Mouse (Mus musculus): ENCODE results near the gene Pabpc4. TPM values are rescaled to one million over a fixed set of nuclear protein-coding genes. Genes with fewer than 3 reads are reported as not detected.

The Pabpc4 gene
- total and polyA plus RNA-seq, 3 experiments: 206 to 444 (median 318) TPM

GRCm38 (mm10) chr4:123227707-123228106 is 34.4 kb upstream of the Pabpc4 start:
- Histone ChIP-seq H3K4me2 (ENCODE audit: insufficient read depth, low read depth, poor library complexity, severe bottlenecking) (no peak overlapping the region), H3K4me1 (ENCODE audit: control insufficient read depth in 1 of 2, insufficient read depth in 2 of 2) (peaks cover 16 to 40% of the 10 kb centered on the region in 2 experiments), H3K27ac (ENCODE audit: insufficient read depth, low read depth) (no peak overlapping the region), H3K27me3 (replicated peaks) (peaks cover 70% of the 10 kb centered on the region), H3K4me3 (replicated peaks in 1 of 3; ENCODE audit: low read depth in 2 of 3, low read length in 2 of 3, poor library complexity in 1 of 3) (no peak overlapping the region), H3K9ac (ENCODE audit: insufficient read depth, low read depth) (no peak overlapping the region), H3K36me3 (replicated peaks in 1 of 2; ENCODE audit: control insufficient read depth in 1 of 2, insufficient read depth in 1 of 2, low read length in 1 of 2) (no peaks in the 10 kb centered on the region), H3K9me3 (replicated peaks; ENCODE audit: low read length) (peaks cover 3% of the 10 kb centered on the region), H3K79me2 (replicated peaks; ENCODE audit: control insufficient read depth, extremely low read depth, insufficient read depth, poor library complexity, severe bottlenecking) (no peaks in the 10 kb centered on the region)
- DNase-seq (ENCODE audit: extremely low read depth): no peak
- dilution Hi-C loops (cut with MboI; ENCODE audit: extremely low pct_ligation_motif_present, extremely low pct_unique_long_range_greater_than_20kb, low sequenced_read_pairs) (no loop called here), in situ Hi-C loops (cut with MboI; ENCODE audit: low pct_ligation_motif_present, low pct_unique_long_range_greater_than_20kb, low sequenced_read_pairs) (no loop called here)
- no peak for TF ChIP-seq SMC3 (IDR thresholded peaks at IDR 0.05; ENCODE audit: low read depth, low read length)
- no peak for TF ChIP-seq POLR2A (IDR thresholded peaks at IDR 0.05; ENCODE audit: low read depth, low read length)
- TF ChIP-seq SIN3A (IDR thresholded peaks at IDR 0.05; ENCODE audit: low read length): no peak
- no peak for TF ChIP-seq USF1 (IDR thresholded peaks at IDR 0.05; ENCODE audit: low read depth, low read length)
- TF ChIP-seq JUND (conservative IDR thresholded peaks at IDR 0.05; ENCODE audit: low read depth, low read length): no peak
- TF ChIP-seq POLR2AphosphoS2 (IDR thresholded peaks at IDR 0.05; ENCODE audit: low read depth, low read length): no peak
- no peak for TF ChIP-seq CHD1 (IDR thresholded peaks at IDR 0.05; ENCODE audit: low read depth, low read length)
- TF ChIP-seq ZMIZ1 (IDR thresholded peaks at IDR 0.05; ENCODE audit: low read depth, low read length): no peak
- TF ChIP-seq ZC3H11A (IDR thresholded peaks at IDR 0.05; ENCODE audit: low read depth, low read length): no peak
- TF ChIP-seq MAFK (IDR thresholded peaks at IDR 0.05; ENCODE audit: insufficient replicate concordance, low read length): no peak
- no peak for TF ChIP-seq KAT2A (IDR thresholded peaks at IDR 0.05; ENCODE audit: insufficient replicate concordance, low read length)
- no peak for TF ChIP-seq EP300 (IDR thresholded peaks at IDR 0.05; ENCODE audit: low read length)
- no peak for TF ChIP-seq ZKSCAN1 (IDR thresholded peaks at IDR 0.05; ENCODE audit: borderline replicate concordance, low read depth, low read length)
- no peak for TF ChIP-seq USF2 (conservative IDR thresholded peaks at IDR 0.05; ENCODE audit: low read depth, low read length)

DNA sequence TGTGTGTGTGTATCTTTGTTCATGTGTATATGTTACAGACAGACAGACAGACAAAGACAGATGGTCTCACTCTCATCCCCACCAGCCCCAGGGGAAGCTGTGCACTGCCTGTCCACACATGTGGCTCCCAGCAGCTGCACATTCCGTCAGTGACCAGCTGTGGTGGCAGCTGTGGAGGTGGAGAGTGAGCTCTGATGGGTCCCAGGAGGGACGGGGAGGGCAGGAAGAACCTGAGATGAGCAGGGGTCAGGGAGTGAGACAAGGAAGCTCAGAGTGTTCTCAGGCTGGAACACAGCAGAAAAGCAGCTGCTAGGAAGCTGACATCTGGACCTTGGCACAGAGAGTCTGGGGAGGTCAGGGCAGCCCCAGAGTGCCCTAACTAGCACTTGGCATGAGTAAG is 33.9 kb upstream of the Pabpc4 start:
- in situ Hi-C loops (cut with MboI; ENCODE audit: low pct_ligation_motif_present, low pct_unique_long_range_greater_than_20kb, low sequenced_read_pairs): no loop called here
- no peak for TF ChIP-seq PAX5 (IDR thresholded peaks at IDR 0.05; ENCODE audit: low read length)
- TF ChIP-seq BHLHE40 (IDR thresholded peaks at IDR 0.05; ENCODE audit: low read depth, low read length): 0 out of 2 replicates have a peak, but pooled peaks have one; percentile 18
- TF ChIP-seq ETS1 (conservative IDR thresholded peaks at IDR 0.05; ENCODE audit: low read depth, low read length): peak; percentile 64
- peak; percentile 97 for TF ChIP-seq TCF12 (IDR thresholded peaks at IDR 0.05; ENCODE audit: low read depth, low read length)
- TF ChIP-seq ZNF384 (IDR thresholded peaks at IDR 0.05; ENCODE audit: low read depth, low read length): no peak
- TF ChIP-seq MXI1 (IDR thresholded peaks at IDR 0.05; ENCODE audit: low read depth, low read length): no peak
- TF ChIP-seq JUND (conservative IDR thresholded peaks at IDR 0.05; ENCODE audit: low read depth, low read length): no peak
- no peak for TF ChIP-seq CHD1 (IDR thresholded peaks at IDR 0.05; ENCODE audit: low read depth, low read length)

More for the DNA sequence above, 33.9 kb upstream of the Pabpc4 start:
- H3K79me2 ChIP-seq (replicated peaks; ENCODE audit: control insufficient read depth, extremely low read depth, insufficient read depth, poor library complexity, severe bottlenecking): no peaks in the 10 kb centered on the region
- no peak overlapping the region for H3K4me3 ChIP-seq (replicated peaks in 1 of 3; ENCODE audit: low read depth in 2 of 3, low read length in 2 of 3, poor library complexity in 1 of 3)
- DNase-seq (ENCODE audit: extremely low read depth): peak; percentile 40
- H3K4me1 ChIP-seq (ENCODE audit: control insufficient read depth in 1 of 2, insufficient read depth in 2 of 2): peaks cover 21 to 46% of the 10 kb centered on the region in 2 experiments
- peaks cover 75% of the 10 kb centered on the region for H3K27me3 ChIP-seq (replicated peaks)
- no peak overlapping the region for H3K9ac ChIP-seq (ENCODE audit: insufficient read depth, low read depth)
- H3K4me2 ChIP-seq (ENCODE audit: insufficient read depth, low read depth, poor library complexity, severe bottlenecking): no peak overlapping the region
- dilution Hi-C loops (cut with MboI; ENCODE audit: extremely low pct_ligation_motif_present, extremely low pct_unique_long_range_greater_than_20kb, low sequenced_read_pairs): no loop called here
- H3K36me3 ChIP-seq (replicated peaks in 1 of 2; ENCODE audit: control insufficient read depth in 1 of 2, insufficient read depth in 1 of 2, low read length in 1 of 2): no peaks in the 10 kb centered on the region
- H3K27ac ChIP-seq (ENCODE audit: insufficient read depth, low read depth): no peak overlapping the region
- peaks cover 2% of the 10 kb centered on the region for H3K9me3 ChIP-seq (replicated peaks; ENCODE audit: low read length)
